Mouse (Mus musculus) testis, adult 2 months (tissue): Measurements from ENCODE around the gene Zfp13.

Source experiments
- CTCF ChIP-seq: fragments of 200-500 bp; IDR thresholded peaks from 2 replicates; pipeline ENCODE4 v1.5.1; 2012; ENCODE audit warnings: low read depth, mild to moderate bottlenecking, inconsistent platforms, low read length, moderate library complexity; ENCODE audit not compliant: control insufficient read depth, insufficient read depth, insufficient replicate concordance
- POLR2A ChIP-seq: fragments of 200-500 bp; IDR thresholded peaks from 2 replicates; pipeline ENCODE4 v1.6.1; 2012; ENCODE audit warnings: low read depth, mild to moderate bottlenecking, inconsistent platforms, low read length, moderate library complexity; ENCODE audit not compliant: control insufficient read depth

DNA sequence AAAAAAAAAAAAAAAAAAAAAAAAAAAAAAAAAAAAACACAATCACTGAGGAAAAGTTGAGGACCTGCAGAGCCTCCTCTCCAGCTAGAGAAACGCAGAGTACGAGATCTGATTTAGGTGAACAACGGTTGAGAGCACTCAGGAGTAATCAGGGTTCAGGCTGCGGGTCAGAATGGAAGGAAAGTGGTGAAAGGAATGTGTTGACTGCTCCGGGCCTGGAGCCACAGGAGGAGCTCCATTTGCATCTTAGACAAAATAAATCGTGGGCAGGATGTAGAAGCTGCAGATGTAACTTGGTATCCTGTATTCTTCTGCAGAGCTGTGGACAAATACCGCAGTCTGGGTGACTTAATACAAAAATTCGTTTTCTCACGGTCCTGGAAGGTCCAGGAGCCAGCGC is 46.6 kb upstream of the Zfp13 start:
- no peak for TF ChIP-seq CTCF
- no peak for TF ChIP-seq POLR2A
